Mouse (Mus musculus) monocyte, adult 2 months (primary cell): ENCODE measurements at regions not wholly inside any gene's neighbourhood (a gene's known extent, or its start where the extent isn't known, plus 50 kb on each side); places are given as distances from the start of the nearest gene placed in this dataset.

Experiments used
- DNase-seq, 2 experiments: peaks; one replicate each; pipeline ENCODE4 v3.0.0; 2022; ENCODE audit warnings: low spot score in 2 of 2, low read depth in 1 of 2

- no peak for DNase-seq
These were observed 113.6 kb upstream of the Armc2 start for GRCm38 (mm10) chr10:42131798-42132197.

- no peak for DNase-seq
These were observed 113.1 kb upstream of the Armc2 start for GRCm38 (mm10) chr10:42131298-42131697.

GRCm38 (mm10) chr10:42127865-42128419 is 109.7 kb upstream of the Armc2 start:
- no peak for DNase-seq

GRCm38 (mm10) chr10:42126816-42127215 is 108.6 kb upstream of the Armc2 start:
- no peak for DNase-seq

- DNase-seq, result no peak
These were observed 104.8 kb upstream of the Armc2 start for GRCm38 (mm10) chr10:42122768-42123635.

- no peak for DNase-seq
These were observed 103.7 kb upstream of the Armc2 start for GRCm38 (mm10) chr10:42121984-42122383.

GRCm38 (mm10) chr10:42119326-42119725 is 101.1 kb upstream of the Armc2 start:
- DNase-seq, result no peak

GRCm38 (mm10) chr10:42118361-42119188 is 100.3 kb upstream of the Armc2 start:
- no peak for DNase-seq

GRCm38 (mm10) chr10:42117523-42117922 is 99.3 kb upstream of the Armc2 start:
- no peak for DNase-seq

- DNase-seq, result no peak
These were observed 97.7 kb upstream of the Armc2 start for GRCm38 (mm10) chr10:42115920-42116298.

- DNase-seq, result no peak
These were observed 97.1 kb upstream of the Armc2 start for GRCm38 (mm10) chr10:42115224-42115919.

GRCm38 (mm10) chr10:42110704-42111103 is 92.5 kb upstream of the Armc2 start:
- no peak for DNase-seq

- DNase-seq, result no peak
These were observed 90.2 kb upstream of the Armc2 start for GRCm38 (mm10) chr10:42108294-42109014.

GRCm38 (mm10) chr10:42107437-42108293 is 89.4 kb upstream of the Armc2 start:
- no peak for DNase-seq

GRCm38 (mm10) chr10:42106611-42107010 is 88.4 kb upstream of the Armc2 start:
- no peak for DNase-seq

- DNase-seq, result no peak
These were observed 86.8 kb upstream of the Armc2 start for GRCm38 (mm10) chr10:42105083-42105482.

GRCm38 (mm10) chr10:42102320-42102719 is 84.1 kb upstream of the Armc2 start:
- DNase-seq, result no peak

- DNase-seq, result no peak
These were observed 82.9 kb upstream of the Armc2 start for GRCm38 (mm10) chr10:42101096-42101495.

- no peak for DNase-seq
These were observed 78.7 kb upstream of the Armc2 start for GRCm38 (mm10) chr10:42096924-42097323.

GRCm38 (mm10) chr10:42095986-42096385 is 77.7 kb upstream of the Armc2 start:
- no peak for DNase-seq
